Mouse (Mus musculus): ENCODE data around the gene Tmbim1. TPM values are rescaled to one million over a fixed set of nuclear protein-coding genes. Genes with fewer than 3 reads are reported as not detected.
"Not testable (repeated sequence)": the region's sequence is repeated elsewhere in the genome, so short reads cannot be mapped to it uniquely, and the experiment has no call there.

Gene Tmbim1
- total RNA-seq, 1 experiment from 2014 or later: 66.7 TPM

GRCm38 (mm10) chr1:74295456-74296171 lies 9.8 kb downstream of the Tmbim1 start:
- DNase-seq: peak; percentile 94

DNA sequence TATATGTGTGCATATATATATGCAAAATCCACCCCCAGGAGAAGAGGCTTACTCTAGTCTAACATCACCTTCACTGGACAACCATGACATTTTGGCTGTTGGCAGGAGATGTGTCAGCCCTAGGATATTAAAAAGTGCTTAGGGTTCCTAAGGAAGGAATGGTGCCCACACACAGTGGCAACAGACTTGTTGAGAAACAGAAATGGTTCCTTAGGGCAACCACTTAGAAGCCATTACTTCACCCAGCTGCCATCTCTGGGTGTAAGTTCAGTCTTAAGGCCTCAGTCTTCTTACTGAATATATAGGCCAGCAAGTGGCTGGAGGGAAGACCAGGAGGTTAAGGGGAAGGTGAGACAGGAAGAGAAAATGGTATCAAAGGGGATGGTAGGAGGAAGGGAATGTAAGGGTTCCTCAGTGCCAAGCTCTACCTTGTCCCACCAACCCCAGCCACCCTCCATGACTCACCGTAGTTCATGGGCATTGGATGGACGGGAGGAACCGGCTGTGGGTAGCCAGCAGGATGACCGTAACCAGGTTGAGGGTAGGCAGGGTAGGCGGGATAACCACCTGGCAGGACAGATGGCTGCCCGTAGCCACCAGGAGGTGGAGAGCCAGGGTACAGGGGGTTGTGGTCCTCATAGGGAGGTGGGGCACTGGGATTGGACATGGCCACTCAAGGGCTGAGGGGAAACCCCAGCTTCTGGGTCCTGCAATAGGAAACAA lies 10.5 kb downstream of the Tmbim1 start:
- peak; percentile 49 for DNase-seq

DNA sequence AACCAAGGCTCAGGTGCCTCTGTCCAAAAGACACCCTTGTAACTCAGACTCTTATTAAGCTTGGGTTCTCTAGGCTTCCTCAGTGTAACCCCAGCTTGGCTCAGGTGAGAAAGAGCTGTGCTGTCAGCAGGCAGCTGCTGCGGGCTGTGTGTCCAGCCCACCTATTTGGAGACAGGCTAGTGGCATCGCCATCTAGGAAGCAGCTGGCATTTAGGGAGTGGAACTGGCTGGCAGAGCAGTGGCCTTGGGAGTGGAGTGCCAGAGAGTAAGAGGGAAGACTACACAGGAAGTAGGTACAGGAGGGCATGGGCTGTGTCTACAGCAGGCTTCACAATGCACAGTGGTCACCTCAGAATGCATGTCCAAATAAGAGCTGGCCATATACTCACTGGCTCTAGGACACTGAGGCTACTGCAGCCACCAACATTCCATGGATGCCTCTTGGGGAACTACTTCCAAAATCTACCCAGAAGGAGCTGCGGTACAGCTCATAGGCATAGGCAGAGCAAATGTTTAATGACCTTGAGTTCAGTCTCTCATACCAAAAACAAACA lies 11.3 kb downstream of the Tmbim1 start:
- no peak for DNase-seq

GRCm38 (mm10) chr1:74293306-74293960 lies 12.0 kb downstream of the Tmbim1 start:
- DNase-seq: no peak

- no peak for DNase-seq
Observed at GRCm38 (mm10) chr1:74292331-74293020, 12.9 kb downstream of the Tmbim1 start.

GRCm38 (mm10) chr1:74290141-74290540 lies 15.3 kb downstream of the Tmbim1 start:
- DNase-seq: no peak

GRCm38 (mm10) chr1:74289740-74290139 lies 15.7 kb downstream of the Tmbim1 start:
- DNase-seq: no peak

DNA sequence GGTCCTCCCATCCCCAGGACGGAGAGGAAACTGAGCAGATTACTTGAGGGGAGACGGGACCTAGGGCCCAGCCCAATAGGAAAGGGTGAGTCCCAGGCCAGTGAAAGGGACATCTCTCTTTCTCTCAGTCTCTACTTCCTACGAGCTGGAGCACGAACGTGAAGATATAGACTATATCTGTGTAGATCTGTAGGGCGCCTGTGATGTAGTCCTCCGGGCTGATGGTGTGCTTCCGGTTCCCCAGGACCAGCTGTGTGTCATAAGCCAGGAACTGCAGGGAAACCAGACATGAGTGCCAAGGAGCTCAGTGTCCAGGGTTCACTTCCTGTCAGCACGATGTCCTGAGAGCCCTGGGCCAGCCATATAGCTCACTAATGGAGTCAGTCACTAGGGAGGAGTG lies 16.2 kb downstream of the Tmbim1 start:
- DNase-seq: no peak

- no peak for DNase-seq
Observed at GRCm38 (mm10) chr1:74288327-74288726, 17.1 kb downstream of the Tmbim1 start.

- not testable (repeated sequence) for DNase-seq
Observed at GRCm38 (mm10) chr1:74286869-74287607, 18.4 kb downstream of the Tmbim1 start.

DNA sequence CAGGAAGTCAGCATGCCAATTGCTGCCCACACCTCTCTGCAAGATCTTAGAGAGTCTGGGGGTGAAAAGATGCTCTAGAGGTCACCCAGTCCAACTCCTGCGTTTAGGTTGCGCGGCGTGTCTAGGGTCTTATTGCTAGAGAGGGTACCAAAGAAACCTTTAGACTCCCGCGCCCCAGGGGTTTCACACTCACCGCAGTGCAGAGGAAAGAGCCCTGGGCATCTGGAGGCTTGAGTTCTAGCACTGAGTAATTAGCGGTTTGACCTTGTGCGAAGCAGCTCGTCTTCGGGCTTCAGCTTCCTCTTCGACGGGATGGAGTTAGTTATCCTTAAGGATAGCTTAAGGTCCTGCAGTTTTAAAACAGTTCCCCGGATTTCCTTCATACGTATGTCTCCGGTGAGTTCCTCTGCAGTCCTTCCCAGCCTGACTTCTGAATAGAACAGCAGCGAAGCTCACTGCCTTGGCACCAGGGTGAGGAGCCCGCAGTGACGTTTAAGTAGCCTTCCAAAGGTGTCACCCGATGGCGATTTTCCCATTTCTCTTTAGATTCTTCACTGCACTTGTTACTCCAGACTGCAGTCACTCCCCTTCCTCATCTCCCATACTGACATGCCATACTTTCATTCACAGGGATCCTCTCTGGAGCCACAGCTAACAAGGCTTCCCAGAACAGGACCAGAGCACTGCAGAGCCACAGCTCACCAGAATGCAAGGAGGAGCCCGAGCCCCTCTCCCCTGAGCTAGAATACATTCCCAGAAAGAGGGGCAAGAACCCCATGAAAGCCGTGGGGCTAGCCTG lies 20.0 kb downstream of the Tmbim1 start:
- DNase-seq: peak; percentile 56

DNA sequence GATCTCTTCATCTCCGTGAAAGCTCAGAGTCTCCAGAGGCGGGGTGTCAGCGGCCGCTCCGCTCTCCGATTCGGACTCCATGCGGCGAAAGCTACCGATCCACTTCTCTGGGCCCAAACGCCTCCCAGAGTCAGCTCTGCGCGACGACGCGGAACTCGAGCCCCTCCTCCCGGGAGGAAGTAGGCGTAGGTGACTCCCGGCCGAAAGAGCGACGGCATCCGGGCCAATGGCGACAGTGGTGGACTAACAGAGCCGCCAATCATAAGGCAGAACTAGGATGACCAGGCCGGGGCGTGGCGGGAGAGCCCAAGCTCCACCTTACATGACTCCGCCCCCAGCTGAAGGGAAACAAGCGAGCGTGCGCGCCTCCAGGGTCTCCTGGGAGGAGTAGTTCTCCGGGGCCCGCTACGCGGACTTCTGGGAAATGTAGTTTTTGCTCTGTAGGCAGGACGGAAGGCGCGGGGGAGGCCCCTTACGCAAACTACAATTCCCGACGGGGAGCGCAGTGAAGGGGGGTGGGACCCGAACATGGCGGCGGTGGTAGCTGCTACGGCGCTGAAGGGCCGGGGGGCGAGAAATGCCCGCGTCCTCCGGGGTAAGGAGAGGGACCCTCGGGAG lies 20.8 kb downstream of the Tmbim1 start, which contains the start of the genes Aamp and Pnkd:
Gene Aamp, minus strand, starts transcription at position 196 of the 618 bp plus-strand sequence.
Gene Pnkd, plus strand, starts transcription at position 388 of the 618 bp plus-strand sequence.
- peak; percentile 100 for DNase-seq

- DNase-seq: peak; percentile 85
Observed at GRCm38 (mm10) chr1:74283686-74284463, 21.5 kb downstream of the Tmbim1 start.

DNA sequence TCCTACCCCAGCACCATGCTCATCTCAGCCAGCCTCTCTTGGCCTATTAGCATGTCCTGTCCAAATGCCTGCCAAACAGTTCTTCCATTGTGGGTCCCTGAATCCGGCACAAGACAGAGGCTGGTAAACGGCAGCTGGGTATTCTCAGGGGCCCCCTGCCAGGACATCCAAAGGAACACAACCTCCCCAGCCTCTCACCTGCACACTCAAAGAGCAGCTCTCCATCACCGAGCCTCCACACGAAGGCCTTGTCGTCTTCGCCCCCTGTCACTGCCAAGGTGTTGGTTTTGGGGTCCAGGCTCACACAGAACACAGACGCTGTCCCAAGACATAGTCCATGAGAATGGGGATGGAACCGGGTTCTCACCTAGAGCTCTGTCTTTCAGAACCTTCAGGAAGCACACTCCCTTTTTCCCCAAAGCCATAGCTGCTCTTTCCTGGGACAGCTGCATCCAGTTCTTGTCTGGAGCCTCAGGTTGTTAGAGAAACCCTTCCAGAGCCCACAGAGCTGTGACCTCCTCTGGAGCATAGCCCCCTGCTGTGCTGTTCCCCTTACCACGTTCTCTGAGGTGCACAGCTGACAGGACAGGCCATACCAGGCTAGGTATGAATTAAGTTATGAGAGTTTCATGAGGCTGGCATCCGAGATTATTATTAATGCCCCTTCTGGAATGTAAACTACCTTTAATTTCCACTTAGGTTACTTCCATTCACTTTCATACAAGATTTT lies 22.4 kb downstream of the Tmbim1 start:
- no peak for DNase-seq

DNA sequence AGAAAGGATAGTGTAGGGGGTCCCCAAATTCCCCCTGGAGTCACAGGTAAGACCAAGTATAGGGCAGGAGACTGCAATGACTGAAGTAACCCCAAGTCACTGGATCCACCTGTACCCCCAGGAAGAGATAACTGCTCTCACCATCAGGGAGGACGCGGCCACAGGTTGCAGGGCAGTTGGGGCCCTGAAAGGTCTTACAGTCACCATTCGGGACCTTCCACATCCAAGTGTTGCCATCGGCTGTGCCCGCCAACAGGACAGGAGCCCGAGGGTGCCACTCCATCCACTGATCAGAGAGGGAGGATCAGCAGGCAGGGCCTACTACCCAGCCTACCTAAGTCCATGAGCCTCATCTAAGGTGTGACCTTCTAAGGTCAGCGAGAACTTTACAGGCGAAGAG lies 23.5 kb downstream of the Tmbim1 start:
- no peak for DNase-seq

GRCm38 (mm10) chr1:74281372-74281771 lies 24.1 kb downstream of the Tmbim1 start:
- no peak for DNase-seq

DNA sequence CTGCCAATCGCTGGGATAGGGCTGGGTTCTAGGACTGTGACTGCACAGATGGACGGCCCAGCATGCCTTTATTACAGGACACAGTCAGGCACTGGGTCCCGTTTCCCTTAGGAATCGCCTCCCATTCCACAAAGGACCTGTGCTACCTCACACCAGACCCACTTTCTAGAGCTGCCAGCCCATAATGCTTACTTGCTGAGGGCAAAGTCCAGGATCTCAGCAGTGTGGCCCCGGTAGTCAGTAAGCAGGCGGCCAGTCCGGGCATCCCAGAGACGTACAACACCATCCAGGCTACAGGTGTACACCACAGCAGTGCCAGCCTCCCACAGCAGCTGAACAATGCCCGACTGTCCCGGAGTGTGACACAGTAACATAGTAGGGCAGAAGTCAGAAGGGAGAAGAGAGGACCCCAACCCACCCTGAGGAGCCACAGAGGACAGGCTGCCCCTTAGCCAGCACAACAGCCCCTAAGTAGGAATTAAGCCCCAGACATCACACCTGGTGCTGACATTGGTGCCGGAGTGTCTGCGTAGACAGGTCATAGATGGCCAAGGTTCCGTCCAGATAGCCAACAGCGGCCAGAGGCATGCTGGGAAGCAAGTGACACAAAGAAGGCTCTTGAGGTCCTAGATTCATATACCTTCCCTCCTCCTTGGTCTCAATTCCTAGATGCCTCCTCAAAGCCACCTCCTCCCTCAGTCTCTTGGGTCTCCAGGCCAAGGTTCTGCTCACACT lies 24.7 kb downstream of the Tmbim1 start:
- no peak for DNase-seq

GRCm38 (mm10) chr1:74278988-74279387 lies 26.4 kb downstream of the Tmbim1 start:
- DNase-seq: no peak
